Mouse (Mus musculus): ENCODE results near the gene Prrg3. TPM values are rescaled to one million over a fixed set of nuclear protein-coding genes. Genes with fewer than 3 reads are reported as not detected.

The Prrg3 gene
- 3.7 TPM for polyA plus RNA-seq (2014; fragmentation: Illumina TruSeq; extraction: RNeasy Lipid Tissue Mini Kit (QIAGEN cat#74804); ENCODE audit: low read depth, low replicate concordance)

GRCm38 (mm10) chrX:71962073-71963051 lies at the start of gene Prrg3:
TSS of gene Prrg3 (plus strand) at chrX:71962624.

GRCm38 (mm10) chrX:71972686-71973085 lies 10.3 kb downstream of the Prrg3 start, which contains the start of gene Fate1:
TSS of gene Fate1 (plus strand) at chrX:71972986.

GRCm38 (mm10) chrX:71991549-71991948 lies 29.1 kb downstream of the Prrg3 start, which contains the start of gene Cnga2:
TSS of gene Cnga2 (plus strand) at chrX:71991849.

Other genes with a start within 250 kb of the Prrg3 start
- gene Vma21, start 146.7 kb upstream of the Prrg3 start, polyA plus RNA-seq (2014; fragmentation: Illumina TruSeq; extraction: RNeasy Lipid Tissue Mini Kit (QIAGEN cat#74804); ENCODE audit: low read depth, low replicate concordance), result 79.9 TPM
- 0.28 TPM for gene Gm1141, start 41.6 kb upstream of the Prrg3 start, polyA plus RNA-seq (2014; fragmentation: Illumina TruSeq; extraction: RNeasy Lipid Tissue Mini Kit (QIAGEN cat#74804); ENCODE audit: low read depth, low replicate concordance)
- gene Fate1, start 10.4 kb downstream of the Prrg3 start, polyA plus RNA-seq (2014; fragmentation: Illumina TruSeq; extraction: RNeasy Lipid Tissue Mini Kit (QIAGEN cat#74804); ENCODE audit: low read depth, low replicate concordance), result not detected
- not detected for gene Cnga2, start 29.2 kb downstream of the Prrg3 start, polyA plus RNA-seq (2014; fragmentation: Illumina TruSeq; extraction: RNeasy Lipid Tissue Mini Kit (QIAGEN cat#74804); ENCODE audit: low read depth, low replicate concordance)